Mouse (Mus musculus): ENCODE measurements at regions not wholly inside any gene's neighbourhood (a gene's known extent, or its start where the extent isn't known, plus 50 kb on each side); places are given as distances from the start of the nearest gene placed in this dataset.
A peak's percentile ranks its signal among the peaks of the same experiment; 100 is the strongest.

- peak; percentile 6 for DNase-seq (ENCODE audit: low read depth, low spot score)
Measured at GRCm38 (mm10) chr6:100046186-100046990, 240.9 kb downstream of the Rybp start.

- DNase-seq (ENCODE audit: low read depth, low spot score), result no peak
Measured at GRCm38 (mm10) chr6:100045109-100045508, 242.2 kb downstream of the Rybp start.

DNA sequence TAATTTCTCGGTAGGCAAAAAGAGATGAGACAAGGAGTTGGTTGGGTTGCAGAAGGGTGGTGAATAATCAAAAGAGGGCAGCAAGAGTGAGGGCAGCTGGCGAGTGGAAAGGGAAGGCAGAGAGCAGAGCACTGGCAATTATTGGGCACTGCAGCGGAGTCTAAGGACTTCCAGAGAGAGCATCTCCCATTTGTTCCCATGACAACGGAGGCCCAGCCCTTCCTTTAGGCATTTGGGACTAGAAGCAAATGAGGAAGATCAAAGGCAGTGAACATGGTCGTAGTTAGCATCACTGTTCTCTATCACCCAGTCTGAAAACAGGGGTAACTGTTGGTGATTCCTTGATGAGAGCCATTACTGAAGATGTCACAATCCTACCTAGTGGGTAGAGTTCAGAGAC lies 246.1 kb downstream of the Rybp start:
- DNase-seq (ENCODE audit: low read depth, low spot score), result peak; percentile 44

DNA sequence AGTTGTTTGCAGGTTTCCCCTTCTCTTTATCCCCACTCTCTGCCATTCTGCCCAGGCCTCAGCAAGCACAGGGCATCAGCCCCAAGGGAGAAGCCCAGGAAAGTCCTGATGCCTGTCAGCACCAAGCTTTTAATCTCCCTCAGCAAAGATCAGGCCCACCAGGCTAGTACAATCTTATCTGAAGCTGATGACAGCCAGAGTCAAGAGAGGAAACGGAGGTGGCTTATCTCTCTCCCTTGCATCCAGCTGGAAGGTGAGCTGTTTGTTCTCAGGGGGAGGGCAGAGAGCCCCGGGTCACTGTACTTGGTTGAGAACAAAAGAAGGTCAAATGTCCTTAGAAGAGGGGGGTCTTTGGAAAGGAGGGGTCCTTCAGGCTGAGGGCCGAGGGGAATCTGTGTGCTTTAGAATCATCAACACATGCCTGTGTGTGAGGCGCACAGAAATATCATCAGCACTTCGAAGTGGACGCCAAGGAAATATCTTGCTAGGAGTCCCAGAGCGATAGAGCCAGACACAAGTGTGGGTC lies 246.8 kb downstream of the Rybp start:
- no peak for DNase-seq (ENCODE audit: low read depth, low spot score)

DNA sequence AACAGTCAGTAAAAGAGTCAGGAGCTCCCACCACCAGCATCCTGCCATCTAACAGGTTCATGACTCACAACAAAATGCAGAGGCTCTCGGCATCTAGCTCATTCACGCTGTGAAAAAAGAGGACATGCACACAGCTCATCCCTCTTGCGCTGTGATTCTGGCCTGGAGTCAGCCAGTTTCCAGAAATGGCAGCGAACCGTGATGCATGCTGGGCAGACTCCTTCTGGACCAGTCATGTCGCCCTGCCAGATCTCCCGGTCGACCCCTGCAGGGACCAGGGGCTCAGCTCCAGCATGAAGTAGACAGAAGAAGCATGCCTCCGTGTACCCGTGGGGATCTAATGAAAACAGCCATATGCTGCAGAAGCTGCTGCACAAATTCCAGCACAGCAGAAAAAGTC lies 254.6 kb downstream of the Rybp start:
- no peak for DNase-seq (ENCODE audit: low read depth, low spot score)

DNA sequence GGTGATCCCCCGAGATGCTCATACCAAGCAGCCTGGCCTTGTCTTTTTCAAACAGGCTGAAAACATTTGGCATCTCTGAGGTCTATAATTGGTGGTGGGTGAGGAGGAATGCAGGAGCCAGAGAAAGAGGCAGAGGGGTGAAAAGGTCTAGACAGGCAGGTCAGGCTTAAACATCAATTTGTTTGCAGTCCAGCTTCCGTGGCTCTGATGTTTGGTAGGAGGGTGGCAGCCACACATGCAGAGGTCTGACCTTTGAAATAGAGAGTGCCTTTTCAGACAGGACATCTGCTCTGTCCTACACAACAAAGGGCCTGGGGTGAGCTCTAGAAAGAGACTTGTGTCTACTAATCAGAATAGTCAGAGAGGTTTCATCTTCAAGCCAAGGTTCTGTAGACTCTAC lies 256.8 kb downstream of the Rybp start:
- DNase-seq (ENCODE audit: low read depth, low spot score), result no peak

DNA sequence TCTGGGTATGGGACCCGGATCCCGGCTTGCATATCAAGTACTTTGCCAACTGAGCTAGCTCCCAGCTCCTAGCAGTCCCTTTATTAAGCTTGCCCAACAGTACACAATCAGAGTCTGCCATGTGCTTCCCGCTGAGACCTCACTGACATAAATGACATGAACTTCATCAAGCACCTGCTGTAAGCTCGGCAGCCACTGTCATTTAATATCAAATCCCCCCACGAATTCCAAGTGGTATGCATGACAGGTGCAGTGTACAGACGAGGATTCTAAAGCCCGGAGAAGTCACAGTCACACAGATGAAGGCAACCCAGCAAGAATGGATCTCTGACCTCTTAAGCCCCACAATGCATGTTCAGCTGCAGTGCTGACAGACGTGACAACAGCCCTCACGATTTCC lies 257.3 kb downstream of the Rybp start:
- no peak for DNase-seq (ENCODE audit: low read depth, low spot score)

DNA sequence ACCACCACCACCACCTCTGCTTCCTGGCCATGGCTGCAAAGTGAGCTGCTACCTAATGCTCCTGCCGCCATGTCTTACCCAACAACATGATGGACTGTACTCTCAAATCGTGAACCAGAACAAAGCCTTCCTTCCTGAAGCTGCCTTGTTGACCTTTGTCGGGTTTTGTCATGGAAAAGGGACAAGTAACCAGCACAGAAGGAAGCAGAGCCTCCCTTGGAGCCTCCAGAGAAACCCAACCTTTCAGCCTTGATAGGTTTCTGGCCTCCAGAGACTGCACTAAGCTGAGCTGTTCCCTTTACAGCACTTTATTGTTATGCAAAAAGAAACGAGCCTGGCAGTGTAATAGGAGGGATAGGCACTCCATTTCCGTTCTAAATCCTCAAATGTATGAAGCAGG lies 259.8 kb downstream of the Rybp start:
- peak; percentile 89 for DNase-seq (ENCODE audit: low read depth, low spot score)

- no peak for DNase-seq (ENCODE audit: low read depth, low spot score)
Measured at GRCm38 (mm10) chr6:100025531-100025951, 261.7 kb downstream of the Rybp start.

DNA sequence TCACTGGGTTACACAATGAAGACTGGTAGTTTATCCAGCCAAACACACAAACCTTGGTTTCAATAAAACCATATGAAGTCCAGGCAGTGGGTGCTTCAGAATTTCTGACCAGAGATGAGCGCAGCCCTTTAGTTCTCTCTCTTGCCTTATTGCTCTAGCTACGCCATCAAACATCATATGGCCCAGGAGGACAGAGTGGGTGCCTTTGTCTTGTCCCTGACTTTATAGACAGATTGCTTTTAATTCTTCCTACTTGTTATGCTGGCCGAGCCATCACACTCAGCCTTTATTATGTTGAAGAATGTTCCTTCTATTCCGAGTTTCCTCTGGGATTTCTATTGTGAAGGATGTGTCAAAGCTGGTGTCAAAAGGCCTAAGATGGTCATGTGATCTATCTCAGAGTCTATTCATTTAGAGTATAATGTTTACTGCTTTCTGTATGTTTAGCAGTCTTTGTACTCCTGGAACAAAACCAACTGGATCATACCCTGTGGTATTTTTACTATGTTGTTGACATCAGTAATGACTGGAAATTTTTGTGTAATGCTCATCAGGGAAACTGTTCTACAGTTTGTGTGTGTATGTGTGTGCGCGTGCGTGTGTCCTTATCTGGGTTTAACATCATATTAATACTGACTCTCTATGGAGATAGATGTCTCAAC lies 263.7 kb downstream of the Rybp start:
- DNase-seq (ENCODE audit: low read depth, low spot score), result no peak

DNA sequence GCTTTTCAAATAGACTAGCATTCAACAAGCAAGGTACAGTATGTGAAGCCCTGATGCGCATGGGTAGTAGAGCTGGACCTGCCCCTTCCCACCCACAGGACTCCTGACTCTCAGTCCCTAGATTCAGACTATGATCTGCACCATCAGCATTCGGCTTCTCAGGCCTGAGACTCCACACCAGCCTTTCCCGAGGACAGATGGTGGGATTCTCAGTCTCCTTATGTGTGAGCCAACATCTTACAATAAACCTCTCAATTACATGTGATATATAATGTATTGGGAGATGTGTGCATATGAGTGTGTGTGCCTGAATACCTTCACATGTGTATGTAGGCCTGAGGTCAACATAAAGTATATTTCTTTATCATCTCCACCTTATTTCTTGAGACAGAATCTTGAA lies 268.3 kb downstream of the Rybp start:
- DNase-seq (ENCODE audit: low read depth, low spot score), result no peak

GRCm38 (mm10) chr6:100013949-100014348 lies 273.3 kb downstream of the Rybp start:
- no peak for DNase-seq (ENCODE audit: low read depth, low spot score)

GRCm38 (mm10) chr6:100011520-100012062 lies 275.7 kb downstream of the Rybp start:
- DNase-seq (ENCODE audit: low read depth, low spot score), result no peak

DNA sequence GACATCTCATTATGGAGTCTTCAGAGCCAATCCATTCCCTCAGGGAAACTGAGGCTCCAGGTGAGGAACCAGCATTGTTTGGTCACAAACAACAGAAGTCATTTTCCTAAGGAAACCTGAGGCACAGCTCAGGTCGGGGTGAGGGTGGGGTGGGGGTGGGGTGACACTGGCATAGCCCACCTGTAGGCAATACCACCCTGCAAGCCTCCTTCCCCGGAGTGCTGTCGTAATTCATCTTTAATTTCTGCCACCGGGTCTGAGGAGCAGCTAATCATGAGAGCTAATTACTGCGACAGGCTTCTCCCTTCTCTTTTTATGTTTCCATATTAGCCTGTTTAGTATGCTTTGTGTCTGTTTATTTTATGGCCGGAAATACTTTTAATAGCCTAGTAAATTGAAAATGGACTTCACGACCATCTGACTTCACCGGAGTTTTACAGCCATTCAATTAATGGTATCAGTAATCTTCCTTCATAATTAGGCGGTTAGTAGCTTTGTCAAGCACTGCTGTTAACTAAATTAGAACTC lies 276.3 kb downstream of the Rybp start:
- no peak for DNase-seq (ENCODE audit: low read depth, low spot score)

DNA sequence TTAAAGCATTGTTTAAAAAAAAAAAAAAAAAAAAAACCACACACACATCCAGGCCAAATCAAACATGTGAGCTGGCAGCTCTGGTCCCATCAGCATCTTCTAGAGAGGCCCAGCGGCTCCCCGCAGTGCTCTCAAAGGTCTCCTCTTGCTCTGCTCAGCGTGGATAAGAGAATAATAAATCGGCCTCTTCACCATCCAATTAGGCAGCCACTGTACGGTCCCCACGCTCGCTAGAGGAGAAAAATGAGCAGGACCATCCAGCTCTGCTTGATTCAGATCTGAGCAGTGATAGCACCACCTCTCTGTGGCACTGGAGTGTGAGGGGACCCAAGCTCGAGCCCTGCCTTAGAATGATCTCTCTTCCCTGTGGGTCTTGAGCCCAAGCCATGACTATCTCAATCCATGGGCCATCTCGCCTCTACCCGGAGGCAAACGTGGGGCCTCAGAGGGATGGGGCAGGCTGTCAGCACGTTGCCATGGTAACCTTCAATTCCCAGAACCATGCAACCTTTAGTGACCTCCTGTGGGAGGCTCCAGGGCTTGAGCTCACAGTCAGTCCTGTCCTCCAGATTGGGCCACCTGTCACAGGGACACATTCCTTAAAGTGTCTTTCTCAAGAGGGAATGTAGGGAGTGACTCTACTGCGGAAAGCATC lies 273.6 kb upstream of the Prok2 start:
- peak; percentile 66 for DNase-seq (ENCODE audit: low read depth, low spot score)

DNA sequence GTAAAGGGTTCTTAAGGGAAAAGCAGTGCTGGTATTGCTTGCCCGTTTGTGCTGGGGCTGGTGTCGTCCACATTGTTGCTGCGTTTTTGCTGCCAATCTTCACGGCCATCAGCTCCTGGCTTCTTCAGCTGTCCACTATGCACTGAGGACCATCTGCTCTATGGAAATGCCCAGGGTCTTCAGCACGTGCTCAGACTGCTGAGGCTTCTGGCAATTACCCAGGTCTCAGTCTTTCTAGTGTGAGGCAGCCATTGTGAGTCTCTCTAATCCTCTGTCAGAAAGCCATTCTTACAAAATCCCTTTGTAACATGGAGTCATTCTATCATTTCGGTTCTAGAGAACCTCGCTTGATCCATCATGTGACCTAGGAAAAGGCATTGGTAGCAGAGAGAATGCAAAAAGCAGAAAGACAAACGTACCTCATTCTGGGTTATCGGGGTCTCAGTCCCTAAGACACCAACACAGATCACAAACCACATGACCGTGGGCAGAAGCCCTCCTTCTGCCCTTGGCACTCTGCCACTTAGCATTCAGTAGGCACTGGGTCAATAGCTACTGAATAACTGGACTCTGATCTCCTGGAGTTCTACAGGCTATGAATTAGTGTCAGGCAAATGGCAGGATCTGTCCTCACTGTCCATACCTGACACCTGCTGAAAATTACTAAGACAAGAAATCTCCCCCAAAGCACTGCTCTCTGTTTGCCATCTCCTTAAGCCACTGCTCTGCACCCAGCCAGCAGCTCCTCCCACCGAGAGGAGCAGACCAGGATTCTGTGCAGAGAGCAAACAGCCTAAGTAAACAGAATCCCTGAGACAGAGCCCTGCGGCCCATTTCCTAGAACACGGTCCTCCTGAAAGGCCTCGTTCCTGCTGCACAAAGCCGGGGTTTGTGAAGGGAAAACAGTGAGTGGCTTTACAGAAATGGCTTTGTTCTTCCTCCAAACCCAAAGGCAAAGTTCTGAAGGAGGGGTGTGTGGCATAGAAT lies 270.1 kb upstream of the Prok2 start:
- DNase-seq (ENCODE audit: low read depth, low spot score), result no peak

DNA sequence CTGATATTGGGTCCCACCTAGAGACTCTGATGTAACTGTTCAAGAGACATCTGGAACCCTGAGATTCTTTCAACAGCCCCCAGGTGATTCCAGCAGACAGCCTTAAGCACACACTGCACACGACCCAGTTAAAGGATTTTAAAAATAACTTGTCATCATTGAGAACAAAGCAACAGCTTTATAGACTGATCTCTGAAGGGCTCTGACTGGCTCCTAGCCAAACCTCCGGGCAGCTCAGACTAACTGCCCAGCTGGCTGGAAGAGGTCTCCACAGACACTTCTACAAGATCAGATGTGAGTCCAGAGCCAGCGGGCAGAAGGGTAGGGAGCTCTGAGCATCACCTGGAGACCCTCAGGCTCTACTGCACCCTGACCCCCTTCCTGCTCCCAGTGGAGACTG lies 267.8 kb upstream of the Prok2 start:
- DNase-seq (ENCODE audit: low read depth, low spot score), result no peak

- DNase-seq (ENCODE audit: low read depth, low spot score), result no peak
Measured at GRCm38 (mm10) chr6:99991079-99991478, 264.9 kb upstream of the Prok2 start.

DNA sequence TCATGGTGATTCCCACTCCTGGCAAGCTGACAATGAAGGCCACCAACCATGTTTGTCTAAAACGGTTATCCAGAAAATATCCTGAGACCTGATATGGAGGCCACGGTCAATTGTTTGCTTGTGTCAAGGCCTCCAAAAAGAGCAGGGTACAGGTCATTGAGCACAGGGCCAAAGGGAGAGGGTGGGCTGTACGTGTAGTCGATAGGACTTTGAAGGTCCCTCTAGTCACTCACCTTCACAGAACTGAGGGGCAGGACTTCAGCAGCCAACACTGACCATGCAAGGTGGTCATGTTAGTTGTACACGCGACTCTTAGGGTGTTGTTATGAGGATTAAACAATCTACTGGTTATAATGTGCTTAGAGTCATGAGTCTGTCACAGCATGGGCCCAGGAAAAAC lies 264.4 kb upstream of the Prok2 start:
- no peak for DNase-seq (ENCODE audit: low read depth, low spot score)

DNA sequence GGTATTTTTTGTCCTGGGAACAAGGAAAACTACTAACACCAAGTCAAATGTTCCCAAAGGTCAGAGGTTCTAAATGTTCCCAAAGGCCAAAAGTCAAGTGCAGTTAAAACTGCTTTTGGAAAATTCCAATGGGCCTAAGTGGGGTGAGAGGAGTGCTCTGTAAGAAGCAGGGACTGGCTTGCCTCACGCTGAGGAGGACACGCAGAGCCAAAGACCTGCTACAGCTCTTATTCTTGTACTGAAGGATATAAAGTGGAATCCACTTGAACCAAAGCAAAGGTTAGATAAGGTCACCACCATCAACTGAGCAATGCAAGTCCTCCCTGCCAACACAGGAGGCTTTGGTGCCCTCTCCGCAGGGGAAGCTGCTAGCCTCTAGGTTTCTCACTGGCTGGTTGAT lies 260.3 kb upstream of the Prok2 start:
- DNase-seq (ENCODE audit: low read depth, low spot score), result no peak

GRCm38 (mm10) chr6:99985322-99985721 lies 259.1 kb upstream of the Prok2 start:
- no peak for DNase-seq (ENCODE audit: low read depth, low spot score)

Data from R1 (cell line).